Mouse (Mus musculus) bone marrow, adult 2 months (tissue): Measurements from ENCODE around the gene Snapc4.

Experiments
- CTCF ChIP-seq: fragments of 200-500 bp; IDR thresholded peaks from 2 replicates; pipeline ENCODE4 v1.5.1; 2011; ENCODE audit warnings: low read length, control low read depth; ENCODE audit not compliant: control insufficient read depth, insufficient read depth
- POLR2A ChIP-seq: fragments of 200-500 bp; IDR thresholded peaks from 2 replicates; pipeline ENCODE4 v1.6.1; 2011; ENCODE audit warnings: low read depth, mild to moderate bottlenecking, control low read depth, low read length, borderline replicate concordance; ENCODE audit not compliant: control insufficient read depth

- TF ChIP-seq POLR2A (no peak), CTCF (no peak)
Measured at GRCm38 (mm10) chr2:26330056-26330468, 50.4 kb downstream of the Snapc4 start.
